Comparison of ENCODE assay signal across 29 mouse cellular contexts in genomic region chr4:148371489-148371888, GRCm38 (mm10).
DNase-seq lines count a peak whose midpoint lies in the region; ATAC-seq and TF ChIP-seq lines count a peak whose summit lies in the region.
"Had no signal": no experiment of that assay in that cellular context is flagged by ENCODE, and none has a peak within 500 bp of the region (broad histone marks: within the 10 kb centered on the region; RNA-seq: fewer than 3 reads in every experiment).

No protein-coding gene starts in this region.

- DNase-seq in hindbrain, embryonic 14.5 days (ENCODE audit: low spot score): no peak
- peak; percentile 49 for DNase-seq in brain, adult 2 months (ENCODE audit: low read depth, low spot score)
- peak; percentile 92 for DNase-seq in brain, embryonic 14.5 days (ENCODE audit: low read depth)
- peak; percentile 44 to 53 for DNase-seq in cerebellum, postnatal 36 days
- DNase-seq in kidney, adult 9 months: no peak
- no peak for DNase-seq in frontal cortex, postnatal 25 days (ENCODE audit: low spot score in 2 of 2)
- DNase-seq: adrenal gland, adult 2 months; embryo, embryonic 11 days; gastrocnemius, postnatal 10 days; heart, postnatal 10 days; kidney, postnatal 4 days; layer of hippocampus, adult 9-11 months; liver; lung, postnatal 36 days; right cerebral cortex, postnatal 14 days; thymus, adult 2 months had no signal

- no peak overlapping the region for H3K4me2 ChIP-seq in hindbrain, embryonic 14.5 days (replicated peaks)
- no peak overlapping the region for H3K4me2 ChIP-seq in hindbrain, embryonic 13.5 days
- H3K4me2 ChIP-seq: embryonic facial prominence, embryonic 13.5 days; kidney, embryonic 15.5 days; liver, embryonic 15.5 days; lung, embryonic 15.5 days; midbrain, embryonic 13.5 days; neural tube, embryonic 12.5 days had no signal

- WGBS in hindbrain, embryonic 14.5 days: 73% methylated on average over 7 of the region's 7 CpGs
- 80% methylated on average over 7 of the region's 7 CpGs for WGBS in hindbrain, embryonic 13.5 days

- H3K9me3 ChIP-seq in hindbrain, embryonic 14.5 days (ENCODE audit: control insufficient read depth, low read length): no peaks in the 10 kb centered on the region
- H3K9me3 ChIP-seq in hindbrain, embryonic 13.5 days: no peaks in the 10 kb centered on the region
- H3K9me3 ChIP-seq: heart, embryonic 10.5 days; kidney, embryonic 15.5 days; limb, embryonic 10.5 days; liver, embryonic 15.5 days; lung, embryonic 15.5 days had no signal

- no peak for TF ChIP-seq CTCF in brain, embryonic 14.5 days (IDR thresholded peaks at IDR 0.05; ENCODE audit: borderline replicate concordance, extremely low read depth, insufficient read depth, insufficient read length)

- 0 out of 2 replicates have a peak, but pooled peaks have one; percentile 24 for ATAC-seq in hindbrain, embryonic 14.5 days (ENCODE audit: low FRiP score)
- no peak for ATAC-seq in hindbrain, embryonic 13.5 days (ENCODE audit: low FRiP score)
- ATAC-seq: intestine, postnatal 0 days; midbrain, embryonic 13.5 days had no signal

- no peaks in the 10 kb centered on the region for H3K27me3 ChIP-seq in hindbrain, embryonic 14.5 days (ENCODE audit: control insufficient read depth, insufficient read depth, low read length)
- no peaks in the 10 kb centered on the region for H3K27me3 ChIP-seq in hindbrain, embryonic 13.5 days
- H3K27me3 ChIP-seq: embryonic facial prominence, embryonic 13.5 days; kidney, embryonic 15.5 days; liver, embryonic 15.5 days; lung, embryonic 15.5 days; midbrain, embryonic 13.5 days; neural tube, embryonic 12.5 days had no signal

- H3K36me3 ChIP-seq in hindbrain, embryonic 14.5 days (replicated peaks; ENCODE audit: control insufficient read depth, insufficient read depth): no peaks in the 10 kb centered on the region
- H3K36me3 ChIP-seq in hindbrain, embryonic 13.5 days: no peaks in the 10 kb centered on the region
- H3K36me3 ChIP-seq: embryonic facial prominence, embryonic 13.5 days; heart, embryonic 10.5 days; kidney, embryonic 15.5 days; limb, embryonic 10.5 days; liver, embryonic 15.5 days; lung, embryonic 15.5 days; midbrain, embryonic 13.5 days; neural tube, embryonic 12.5 days had no signal

- H3K4me3 ChIP-seq in hindbrain, embryonic 14.5 days (replicated peaks; ENCODE audit: low read length): no peak overlapping the region
- no peak overlapping the region for H3K4me3 ChIP-seq in hindbrain, embryonic 13.5 days
- H3K4me3 ChIP-seq: embryonic facial prominence, embryonic 13.5 days; erythroblast, embryonic 14.5 days; heart, embryonic 10.5 days; kidney, embryonic 15.5 days; limb, embryonic 10.5 days; liver, embryonic 15.5 days; lung, embryonic 15.5 days; megakaryocyte, embryonic 14.5 days; midbrain, embryonic 13.5 days; neural tube, embryonic 12.5 days had no signal

- peaks cover 10% of the 10 kb centered on the region; the same call in 1 of the 2 replicates for H3K4me1 ChIP-seq in hindbrain, embryonic 14.5 days (replicated peaks; ENCODE audit: control insufficient read depth, insufficient read depth, low read length)
- peaks cover 13% of the 10 kb centered on the region for H3K4me1 ChIP-seq in hindbrain, embryonic 13.5 days (replicated peaks)
- H3K4me1 ChIP-seq: embryonic facial prominence, embryonic 13.5 days; liver, embryonic 15.5 days; lung, embryonic 15.5 days; megakaryocyte, embryonic 14.5 days had no signal

- no peak for TF ChIP-seq POLR2A in brain, embryonic 14.5 days (IDR thresholded peaks at IDR 0.05; ENCODE audit: borderline replicate concordance, extremely low read depth, insufficient read depth, insufficient read length, poor library complexity, severe bottlenecking)

- no peak overlapping the region for H3K27ac ChIP-seq in hindbrain, embryonic 14.5 days
- H3K27ac ChIP-seq in hindbrain, embryonic 13.5 days: no peak overlapping the region
- H3K27ac ChIP-seq: embryonic facial prominence, embryonic 13.5 days; heart, embryonic 10.5 days; kidney, embryonic 15.5 days; limb, embryonic 10.5 days; liver, embryonic 15.5 days; lung, embryonic 15.5 days; midbrain, embryonic 13.5 days; neural tube, embryonic 12.5 days; stomach, postnatal 0 days had no signal

- H3K9ac ChIP-seq in hindbrain, embryonic 14.5 days: no peak overlapping the region
- no peak overlapping the region for H3K9ac ChIP-seq in hindbrain, embryonic 13.5 days
- H3K9ac ChIP-seq: embryonic facial prominence, embryonic 13.5 days; kidney, embryonic 15.5 days; liver, embryonic 15.5 days; lung, embryonic 15.5 days; midbrain, embryonic 13.5 days; neural tube, embryonic 12.5 days had no signal

Comparison
In these comparisons a context has a peak if more than half of its experiments do, and no peak if none do; other contexts are left out.
1. DNase-seq: peak in brain, adult 2 months (single experiment), brain, embryonic 14.5 days (single experiment) and cerebellum, postnatal 36 days (2 of 2); none in hindbrain, embryonic 14.5 days (single experiment), kidney, adult 9 months (single experiment) and frontal cortex, postnatal 25 days (0 of 2).